Mouse (Mus musculus): Measurements from ENCODE around the gene Fblim1.

- TF ChIP-seq CTCF (IDR thresholded peaks at IDR 0.05; ENCODE audit: low read depth) (no peak), EP300 (IDR thresholded peaks at IDR 0.05; ENCODE audit: low read depth) (peak; percentile 72)
Observed at GRCm38 (mm10) chr4:141538408-141539212, 67.3 kb downstream of the Fblim1 start, which contains the start of gene Spen.

Measured in heart, postnatal 0 days (tissue).